Mouse (Mus musculus): ENCODE data around the gene Fam221b. TPM values are rescaled to one million over a fixed set of nuclear protein-coding genes. Genes with fewer than 3 reads are reported as not detected.

The Fam221b gene
- under 1 TPM; 0.15 to 0.28 TPM for total RNA-seq (2021)
- long read RNA-seq, experiment 1: 0 reads
- long read RNA-seq, experiment 2: 0 reads

- peak; percentile 94 to 95 for DNase-seq
These were observed at the start of gene Fam221b, which contains the start of gene Tmem8b for GRCm38 (mm10) chr4:43668782-43669427. Gene Fam221b (minus strand): TSS chr4:43669145. Gene Tmem8b (plus strand): TSS chr4:43668971.

GRCm38 (mm10) chr4:43713652-43714219 lies 44.8 kb upstream of the Fam221b start:
- DNase-seq: no peak

GRCm38 (mm10) chr4:43711821-43712220 lies 42.9 kb upstream of the Fam221b start:
- DNase-seq: peak; percentile 72 to 93

GRCm38 (mm10) chr4:43709869-43710268 lies 40.9 kb upstream of the Fam221b start, which contains the start of gene Olfr71:
Gene Olfr71 (minus strand): TSS chr4:43710255.
- no peak for DNase-seq

GRCm38 (mm10) chr4:43705991-43706390 lies 37.0 kb upstream of the Fam221b start:
- DNase-seq: no peak

- peak; percentile 23 to 45 for DNase-seq
These were observed 34.9 kb upstream of the Fam221b start for GRCm38 (mm10) chr4:43703851-43704250.

- no peak for DNase-seq
These were observed 34.5 kb upstream of the Fam221b start for GRCm38 (mm10) chr4:43703439-43703838.

- no peak for DNase-seq
These were observed 31.8 kb upstream of the Fam221b start, which contains the start of gene Olfr70 for GRCm38 (mm10) chr4:43700707-43701106. Gene Olfr70 (minus strand): TSS chr4:43700807.

- no peak for DNase-seq
These were observed 27.6 kb upstream of the Fam221b start for GRCm38 (mm10) chr4:43696561-43696960.

GRCm38 (mm10) chr4:43695249-43695671 lies 26.3 kb upstream of the Fam221b start:
- peak; percentile 70 to 74 for DNase-seq

- no peak for DNase-seq
These were observed 25.7 kb upstream of the Fam221b start for GRCm38 (mm10) chr4:43694439-43695248.

- DNase-seq: peak; percentile 48 to 57
These were observed 24.9 kb upstream of the Fam221b start for GRCm38 (mm10) chr4:43693806-43694241.

- no peak for DNase-seq
These were observed 22.1 kb upstream of the Fam221b start for GRCm38 (mm10) chr4:43691026-43691425.

- DNase-seq: no peak
These were observed 21.1 kb upstream of the Fam221b start for GRCm38 (mm10) chr4:43690021-43690420.

- DNase-seq: peak in 1 of 2 experiments; percentile 58
These were observed 10.6 kb upstream of the Fam221b start for GRCm38 (mm10) chr4:43679416-43680043.

GRCm38 (mm10) chr4:43678541-43678940 lies 9.6 kb upstream of the Fam221b start:
- DNase-seq: no peak

GRCm38 (mm10) chr4:43675608-43676007 lies 6.7 kb upstream of the Fam221b start:
- DNase-seq: no peak

GRCm38 (mm10) chr4:43674974-43675373 lies 6.0 kb upstream of the Fam221b start:
- DNase-seq: no peak

- no peak for DNase-seq
These were observed 4.8 kb upstream of the Fam221b start for GRCm38 (mm10) chr4:43673703-43674102.

GRCm38 (mm10) chr4:43672070-43672469 lies 3.1 kb upstream of the Fam221b start:
- DNase-seq: peak; percentile 87 to 97

GRCm38 (mm10) chr4:43669428-43669794 lies 466 bp upstream of the Fam221b start:
- peak; percentile 83 to 84 for DNase-seq

- DNase-seq: no peak
These were observed 2.5 kb downstream of the Fam221b start for GRCm38 (mm10) chr4:43666412-43666811.

Measured in heart, adult 18-20 months (tissue).